Mouse (Mus musculus): ENCODE data around the gene Pi4ka.

Pi4ka gene

DNA sequence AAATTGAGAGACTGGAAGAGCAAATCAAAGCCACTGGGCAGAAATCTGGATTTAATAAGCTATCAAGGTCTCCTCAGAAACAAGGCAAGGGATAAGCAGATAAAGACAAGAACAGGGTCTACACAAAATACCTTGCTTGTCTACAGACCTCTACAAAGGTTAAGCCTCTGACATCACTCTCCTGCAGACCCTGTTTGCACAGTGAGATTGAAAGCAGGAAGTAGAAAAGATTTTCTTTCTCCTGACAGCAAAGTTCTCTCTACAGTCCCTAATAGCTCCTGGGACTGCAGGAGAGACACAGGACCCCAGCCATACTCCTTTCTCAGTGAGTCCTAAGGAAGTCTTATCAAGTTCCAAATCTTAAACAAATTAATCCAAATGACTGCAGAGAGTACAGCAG is 71.5 kb downstream of the Pi4ka start:
- no peak for DNase-seq (ENCODE audit: low spot score)

DNA sequence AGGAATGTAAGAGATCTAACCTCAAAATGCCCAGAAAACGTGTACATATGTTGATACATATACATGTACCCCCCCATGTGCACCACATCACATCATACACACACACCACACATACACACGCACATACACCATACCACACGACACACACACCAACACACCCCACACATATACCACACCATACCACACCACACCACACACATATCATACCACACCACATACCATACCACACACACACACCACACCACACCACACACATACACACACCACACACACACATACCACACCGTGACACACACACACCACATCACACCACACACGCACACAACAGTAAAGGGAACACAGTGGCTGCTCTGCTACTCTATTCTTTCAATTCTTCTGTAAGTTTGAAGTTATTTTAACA is 74.3 kb downstream of the Pi4ka start:
- no peak for DNase-seq (ENCODE audit: low spot score)

GRCm38 (mm10) chr16:17331116-17331515 is 75.0 kb downstream of the Pi4ka start, which contains the start of gene Serpind1:
Gene Serpind1 (plus strand): TSS chr16:17331371.
- DNase-seq (ENCODE audit: low spot score) = no peak

DNA sequence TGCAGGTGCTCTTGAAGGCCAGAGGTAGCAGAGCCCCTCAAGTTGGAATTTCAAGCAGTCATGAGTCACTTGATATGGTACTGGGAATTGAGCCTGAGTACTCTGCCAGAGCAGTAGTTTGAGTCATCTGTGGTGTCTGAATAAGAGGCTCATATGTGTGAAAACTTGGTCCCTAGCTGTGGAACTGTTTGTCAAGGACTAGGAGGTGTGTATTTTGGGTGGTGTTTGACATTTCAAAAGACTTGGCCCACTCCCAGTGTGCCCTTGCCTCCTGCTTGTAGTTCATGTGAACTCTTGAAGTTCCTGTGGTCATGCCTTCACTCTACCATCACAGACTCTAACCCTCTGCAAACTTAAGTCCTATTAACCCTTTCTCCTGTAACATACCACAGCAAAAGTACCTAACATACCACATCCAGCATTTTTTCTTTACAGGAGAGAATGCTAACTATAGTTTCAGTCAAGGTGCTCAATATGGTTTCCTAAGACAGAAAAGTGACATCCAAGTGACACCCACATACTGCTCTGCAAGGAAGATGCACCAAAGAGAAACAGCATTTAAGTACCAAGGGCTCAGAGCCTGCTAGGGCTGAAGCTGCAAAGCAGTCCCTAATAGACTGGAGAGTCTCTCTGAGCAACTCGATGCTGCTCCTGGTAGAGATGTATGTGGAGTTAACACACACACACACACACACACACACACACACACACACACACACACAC is 76.1 kb downstream of the Pi4ka start:
- no peak for DNase-seq (ENCODE audit: low spot score)

DNA sequence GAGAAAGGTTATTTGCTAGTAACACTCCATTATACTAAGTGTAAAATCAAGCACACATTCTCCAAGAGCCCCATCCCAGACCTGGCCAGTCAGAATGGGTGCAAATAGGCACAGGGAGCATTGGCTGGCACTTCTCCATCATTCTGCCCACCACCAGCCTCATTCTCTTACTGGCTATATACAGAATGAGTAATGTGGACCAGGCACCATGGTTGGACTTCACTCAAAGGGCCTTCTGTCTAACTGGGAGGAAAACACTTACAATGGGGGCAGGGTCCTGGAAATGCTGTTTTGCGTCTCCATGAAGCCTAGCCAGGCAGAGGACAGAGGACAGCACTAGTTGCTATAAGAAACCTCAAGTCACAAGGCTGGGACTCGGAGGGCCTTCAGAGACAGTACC is 80.0 kb downstream of the Pi4ka start:
- DNase-seq (ENCODE audit: low spot score) = no peak

DNA sequence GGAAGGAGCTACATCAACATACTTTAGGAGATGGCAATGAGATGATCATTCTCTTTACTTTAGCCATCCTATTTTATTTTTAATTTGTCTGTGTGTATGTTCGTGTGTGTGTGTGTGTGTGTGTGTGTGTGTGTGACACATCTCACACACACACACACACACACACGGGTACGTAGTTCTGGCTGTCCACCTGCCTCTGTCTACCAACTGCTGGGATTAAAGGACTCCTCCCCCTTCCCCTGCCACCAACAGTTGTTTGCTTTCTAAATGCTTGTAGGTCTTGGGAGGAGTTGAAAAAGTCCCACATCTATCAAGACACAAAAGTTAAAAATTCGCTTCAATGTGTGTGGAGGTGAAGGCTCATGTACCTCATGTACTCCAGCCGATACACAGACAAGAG is 81.4 kb downstream of the Pi4ka start:
- no peak for DNase-seq (ENCODE audit: low spot score)

DNA sequence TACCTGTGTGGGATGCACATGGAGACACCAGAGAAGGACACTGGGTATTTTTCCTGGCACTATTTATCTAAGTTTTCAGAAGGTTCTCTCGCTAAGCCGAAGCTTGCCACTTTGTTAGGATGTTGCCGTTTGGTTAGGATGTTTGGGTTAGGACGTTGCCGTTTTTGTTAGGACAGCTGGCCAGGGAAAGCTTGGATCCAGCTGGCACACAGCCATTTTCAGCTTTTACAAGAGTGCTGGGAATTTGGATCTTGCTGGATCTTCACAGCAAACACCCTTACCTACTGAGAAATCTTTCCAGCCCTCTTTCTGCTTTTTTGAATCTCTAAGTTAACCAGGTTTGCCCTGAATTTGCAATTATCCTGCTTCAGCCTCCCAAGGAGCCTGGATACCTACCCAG is 84.6 kb downstream of the Pi4ka start:
- DNase-seq (ENCODE audit: low spot score) = no peak

GRCm38 (mm10) chr16:17316554-17316953 is 89.6 kb downstream of the Pi4ka start:
- no peak for DNase-seq (ENCODE audit: low spot score)

DNA sequence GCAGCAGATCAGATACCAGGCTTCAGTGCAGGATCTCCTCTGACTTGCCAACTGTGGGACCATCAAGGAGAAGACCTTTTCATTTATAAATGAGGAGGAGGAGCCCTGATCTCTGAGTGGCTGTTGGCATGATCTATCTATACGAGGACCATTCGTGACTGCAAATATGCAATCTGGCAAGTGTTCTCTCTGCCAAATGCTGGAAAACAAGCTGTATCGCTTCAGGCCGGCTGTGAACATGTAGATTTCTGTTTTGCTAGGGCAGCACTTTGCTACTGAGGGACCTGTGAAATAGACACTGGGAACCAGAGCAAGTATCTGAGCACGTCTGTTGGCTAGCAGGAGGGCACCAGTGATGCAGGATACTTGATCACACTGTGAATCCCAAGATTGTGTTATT is 93.6 kb downstream of the Pi4ka start:
- DNase-seq (ENCODE audit: low spot score) = no peak

GRCm38 (mm10) chr16:17309036-17309435 is 97.1 kb downstream of the Pi4ka start:
- DNase-seq (ENCODE audit: low spot score) = no peak

DNA sequence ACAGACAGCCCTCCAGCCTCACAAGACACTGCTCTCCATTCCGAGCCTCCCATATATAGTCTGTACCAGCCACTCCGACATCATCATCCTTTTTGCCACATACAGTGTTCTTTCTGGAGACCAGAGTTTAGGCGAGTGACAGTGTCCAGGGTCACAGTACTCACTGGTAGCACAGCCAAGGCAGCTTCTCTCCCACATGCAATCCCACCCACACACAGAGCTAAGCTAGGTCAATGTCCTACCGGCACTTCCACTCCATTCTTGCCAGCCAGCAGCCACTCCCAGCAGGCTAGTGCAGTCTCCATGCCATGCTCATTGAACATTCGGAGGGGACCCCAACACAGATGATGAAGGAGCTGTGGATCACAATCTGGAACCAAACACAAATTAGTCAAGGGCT is 98.7 kb downstream of the Pi4ka start:
- DNase-seq (ENCODE audit: low spot score) = no peak

- no peak for DNase-seq (ENCODE audit: low spot score)
Observed at GRCm38 (mm10) chr16:17303521-17304245, 102.4 kb downstream of the Pi4ka start.

DNA sequence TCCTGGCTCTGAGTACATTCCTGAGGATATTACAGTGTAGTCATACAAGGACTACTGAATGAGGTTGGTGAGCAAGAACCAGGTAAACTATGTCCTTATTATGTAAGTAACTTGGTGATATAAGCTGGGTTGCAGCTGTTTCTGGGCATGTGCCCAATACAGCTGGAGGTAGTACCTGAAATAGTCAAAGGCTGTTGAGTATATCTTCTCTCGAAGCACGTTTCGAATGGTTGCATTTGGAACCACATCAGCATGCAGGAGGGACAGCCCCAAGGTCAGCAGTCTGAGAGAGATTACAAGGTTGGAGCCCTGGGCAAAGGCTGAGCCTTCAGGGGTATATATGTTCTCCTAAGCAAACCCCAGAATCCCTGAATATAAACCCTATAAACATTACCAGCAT is 105.3 kb downstream of the Pi4ka start:
- no peak for DNase-seq (ENCODE audit: low spot score)

DNA sequence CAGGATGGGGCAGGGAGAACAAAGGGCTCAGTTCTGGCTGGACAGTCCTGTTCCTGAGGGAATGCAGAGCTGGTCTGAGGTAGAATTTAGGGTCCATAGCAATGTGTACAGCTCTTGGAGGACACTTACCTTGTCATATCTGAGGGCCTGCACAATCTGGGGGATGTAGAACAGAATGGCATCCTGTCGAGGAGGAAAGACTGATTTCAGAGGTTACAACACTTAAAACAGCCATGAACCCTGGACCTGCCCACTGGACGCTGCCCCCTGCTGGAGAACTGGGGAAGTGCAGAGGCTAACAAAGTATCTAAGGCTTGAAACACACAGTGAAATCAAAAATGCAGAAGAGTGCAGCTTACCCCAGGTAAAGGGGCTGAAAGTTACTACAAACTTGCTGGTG is 113.4 kb downstream of the Pi4ka start:
- peak; percentile 70 for DNase-seq (ENCODE audit: low spot score)

GRCm38 (mm10) chr16:17291016-17291415 is 115.1 kb downstream of the Pi4ka start:
- no peak for DNase-seq (ENCODE audit: low spot score)

- no peak for DNase-seq (ENCODE audit: low spot score)
Observed at GRCm38 (mm10) chr16:17287103-17287502, 119.0 kb downstream of the Pi4ka start.

- DNase-seq (ENCODE audit: low spot score) = no peak
Observed at GRCm38 (mm10) chr16:17283151-17283550, 123.0 kb downstream of the Pi4ka start.

GRCm38 (mm10) chr16:17280471-17280870 is 125.6 kb downstream of the Pi4ka start:
- no peak for DNase-seq (ENCODE audit: low spot score)

DNA sequence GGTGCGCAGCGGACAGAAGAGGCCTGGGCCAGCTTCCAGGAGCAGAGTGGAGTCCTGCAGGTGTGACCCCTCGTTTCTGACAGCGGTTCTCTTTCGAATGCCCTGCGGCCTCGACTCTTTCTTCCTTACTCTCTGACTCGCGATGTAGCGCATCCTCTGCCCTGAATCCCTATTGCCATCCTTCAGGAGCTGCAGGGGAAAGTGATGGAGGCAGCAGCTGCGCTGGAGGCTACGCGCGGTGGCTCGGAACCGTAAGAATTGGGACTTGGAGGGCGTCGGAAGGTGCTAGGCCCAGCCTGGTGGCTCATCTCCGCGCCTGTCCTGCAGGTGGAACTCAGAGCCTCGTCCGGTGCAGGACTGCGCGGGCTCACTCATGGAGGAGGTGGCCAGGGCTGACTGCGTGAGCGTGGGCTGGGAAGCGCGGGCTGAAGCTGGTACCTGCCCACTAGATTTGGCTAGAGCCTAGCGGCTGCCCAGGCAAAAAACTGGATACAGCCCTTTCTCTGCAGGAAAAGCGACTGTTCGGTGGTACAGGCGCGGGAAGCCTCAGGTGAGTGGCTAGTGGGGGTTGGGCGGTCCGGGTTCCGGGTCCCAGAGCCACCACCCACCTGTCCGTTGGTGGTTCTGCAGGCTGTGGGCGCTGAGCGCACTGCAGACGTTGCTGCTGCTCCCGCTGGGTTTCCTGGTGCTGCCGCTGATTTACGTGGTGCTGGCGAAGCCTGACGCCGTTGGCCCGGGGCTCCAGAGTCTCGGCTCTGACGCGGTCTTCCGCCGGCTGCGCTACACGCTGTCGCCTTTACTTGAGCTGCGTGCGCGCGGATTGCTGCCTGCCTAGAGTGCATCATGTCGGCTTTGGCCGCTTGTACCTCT is 128.5 kb downstream of the Pi4ka start:
- no peak for DNase-seq (ENCODE audit: low spot score)

DNA sequence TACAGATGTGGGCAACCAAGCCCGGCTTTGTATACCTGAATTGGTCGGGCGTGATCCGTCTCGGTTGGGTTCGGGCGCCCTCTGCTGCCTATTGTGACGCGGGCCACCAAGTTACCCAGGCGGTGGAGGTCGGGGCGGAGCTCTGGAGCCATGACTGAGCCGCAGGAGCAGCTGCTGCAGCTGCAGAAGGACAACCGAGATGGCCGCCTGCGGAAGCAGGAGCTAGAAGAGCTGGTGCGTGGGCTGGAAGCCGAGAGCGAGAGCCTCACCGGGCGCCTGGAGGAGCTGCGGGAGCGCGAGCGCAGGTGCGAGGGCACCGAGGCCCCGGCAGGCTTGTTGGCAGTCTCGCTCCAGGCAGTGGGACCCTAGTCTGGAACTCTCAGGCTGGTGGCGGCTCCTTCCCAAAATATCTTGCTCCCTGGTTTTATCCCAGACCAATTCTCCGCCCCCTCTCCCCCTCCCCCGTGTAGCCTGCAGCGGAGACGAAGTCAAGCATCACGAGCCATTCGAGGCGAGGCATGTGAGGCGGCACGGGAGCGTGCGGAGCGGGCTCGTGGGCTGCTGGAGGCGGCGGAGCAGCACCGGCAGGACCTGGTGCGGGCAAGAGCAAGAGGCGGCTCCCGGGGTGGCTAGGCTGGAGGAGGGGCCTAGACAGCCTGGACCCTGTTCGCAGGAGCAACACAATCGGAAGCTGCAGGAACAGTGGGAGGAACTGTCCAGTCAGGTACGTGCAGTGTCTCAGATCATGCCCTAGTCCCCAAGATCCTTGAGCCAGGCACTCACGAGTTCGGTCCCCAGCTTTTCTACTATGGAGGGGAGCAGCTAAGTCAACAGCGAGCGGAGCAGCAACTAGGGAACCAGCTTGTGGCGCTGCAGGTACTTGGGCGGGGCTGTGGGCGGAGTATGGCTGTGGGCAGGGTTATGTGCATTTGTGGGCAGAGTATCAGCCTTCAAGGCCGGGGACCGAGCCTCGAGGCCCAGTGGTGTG is 129.7 kb downstream of the Pi4ka start:
- DNase-seq (ENCODE audit: low spot score) = peak; percentile 95

- no peak for DNase-seq (ENCODE audit: low spot score)
Observed at GRCm38 (mm10) chr16:17275721-17276120, 130.4 kb downstream of the Pi4ka start, which contains the start of gene Tmem191c. Gene Tmem191c (plus strand): TSS chr16:17276077.

Measured in MN1 (cell line).